Mouse (Mus musculus) ovary, adult 10 weeks (tissue): ENCODE results near the gene Ankrd37. TPM values are rescaled to one million over a fixed set of nuclear protein-coding genes. Genes with fewer than 3 reads are reported as not detected.

Source experiments
- polyA plus RNA-seq: library from polyadenylated mRNA; stranded (reverse); fragments of 350-450 nt; fragmentation: Illumina TruSeq; extraction: RNeasy Lipid Tissue Mini Kit (QIAGEN cat#74804); gene quantifications from one replicate; pipeline ENCODE4 v1.2.3, GENCODE M21; 2014

Ankrd37 gene
- polyA plus RNA-seq, result 1.1 TPM

GRCm38 (mm10) chr8:46005596-46005995 is at the start of gene Ankrd37:
Gene Ankrd37, minus strand, starts transcription at chr8:46005707.

GRCm38 (mm10) chr8:45999138-45999783 is 6.2 kb downstream of the Ankrd37 start, which contains the start of gene Lrp2bp:
Gene Lrp2bp, plus strand, starts transcription at chr8:45999303.

GRCm38 (mm10) chr8:45975126-45975836 is 30.2 kb downstream of the Ankrd37 start, which contains the start of the genes 1700029J07Rik and Ufsp2:
Gene 1700029J07Rik, minus strand, starts transcription at chr8:45975252.
Gene Ufsp2, plus strand, starts transcription at chr8:45975528.

Other genes starting within 250 kb of the Ankrd37 start
- 44.0 TPM for gene Pdlim3, start 120.2 kb downstream of the Ankrd37 start, polyA plus RNA-seq
- gene Ccdc110, start 71.1 kb downstream of the Ankrd37 start, polyA plus RNA-seq, result not detected
- gene 1700029J07Rik, start 30.5 kb downstream of the Ankrd37 start, polyA plus RNA-seq, result 9.3 TPM
- gene Ufsp2, start 30.2 kb downstream of the Ankrd37 start, polyA plus RNA-seq, result 102 TPM
- 0.94 TPM for gene Lrp2bp, start 6.4 kb downstream of the Ankrd37 start, polyA plus RNA-seq
- gene Cfap97, start 146.1 kb upstream of the Ankrd37 start, polyA plus RNA-seq, result 113 TPM
- gene Snx25, start 146.5 kb upstream of the Ankrd37 start, polyA plus RNA-seq, result 12.2 TPM
- gene Slc25a4, start 205.6 kb upstream of the Ankrd37 start, polyA plus RNA-seq, result 253 TPM